Mouse (Mus musculus) limb, embryonic 14.5 days (tissue): ENCODE results near the gene Mfn1. TPM values are rescaled to one million over a fixed set of nuclear protein-coding genes. Genes with fewer than 3 reads are reported as not detected.

Experiments used
- ATAC-seq: fragments of 200-750 bp; cut with Nextera tagmentation; 2 replicates; pipeline ENCODE4 v1.8.0; 2017; ENCODE audit warnings: low read depth, moderate number of reproducible peaks, moderate TSS enrichment; ENCODE audit not compliant: low FRiP score
- DNase-seq: peaks from one replicate; pipeline ENCODE4 v3.0.0-alpha.2; 2015; ENCODE audit warnings: low spot score
- H3K27ac ChIP-seq: fragments of 300-500 bp; sonication (generic); replicated peaks from 2 replicates; pipeline ENCODE4 v1.5.1; 2014; ENCODE audit warnings: low read depth, mild to moderate bottlenecking, low read length, moderate library complexity, mixed read lengths
- H3K27me3 ChIP-seq: fragments of 300-500 bp; sonication (generic); 2 replicates; pipeline ENCODE4 v1.6.1; 2014; ENCODE audit warnings: low read length, mixed read lengths; ENCODE audit not compliant: control insufficient read depth, insufficient read depth
- H3K36me3 ChIP-seq: fragments of 300-500 bp; sonication (generic); 2 replicates; pipeline ENCODE4 v1.6.1; 2014; ENCODE audit warnings: mild to moderate bottlenecking, low read length, moderate library complexity, mixed read lengths; ENCODE audit not compliant: control insufficient read depth, insufficient read depth
- H3K4me1 ChIP-seq: fragments of 300-500 bp; sonication (generic); 2 replicates; pipeline ENCODE4 v1.6.1; 2014; ENCODE audit warnings: antibody characterized with exemption, low read length, mixed read lengths; ENCODE audit not compliant: control insufficient read depth, insufficient read depth
- H3K4me2 ChIP-seq: fragments of 300-500 bp; sonication (generic); replicated peaks from 2 replicates; pipeline ENCODE4 v1.6.1; 2014; ENCODE audit warnings: low read depth, mild to moderate bottlenecking, low read length, moderate library complexity; ENCODE audit not compliant: severe bottlenecking
- H3K4me3 ChIP-seq: fragments of 300-500 bp; sonication (generic); replicated peaks from 2 replicates; pipeline ENCODE4 v1.5.1; 2014; ENCODE audit warnings: low read length
- H3K9ac ChIP-seq: fragments of 300-500 bp; sonication (generic); 2 replicates; pipeline ENCODE4 v1.6.1; 2014; ENCODE audit warnings: mild to moderate bottlenecking, low read depth, low read length, moderate library complexity; ENCODE audit not compliant: severe bottlenecking
- H3K9me3 ChIP-seq: fragments of 300-500 bp; sonication (generic); 2 replicates; pipeline ENCODE4 v1.6.1; 2016; ENCODE audit warnings: low read length; ENCODE audit not compliant: control insufficient read depth
- POLR2A ChIP-seq: fragments of 200-500 bp; IDR thresholded peaks from 2 replicates; pipeline ENCODE4 v1.8.0; 2012; ENCODE audit warnings: inconsistent platforms, mild to moderate bottlenecking, moderate library complexity, borderline replicate concordance; ENCODE audit not compliant: insufficient read depth, insufficient read length; ENCODE audit errors: extremely low read depth
- WGBS: fragments of 180-500 bp; shearing (Covaris S2); extraction: QIAGEN DNeasy Blood & Tissue Kit; methylation state at CpG from one replicate; pipeline ENCODE4 v1.1.7; 2014; 5-methylcytosine and 5-hydroxymethylcytosine counted together
- polyA plus RNA-seq, 2 experiments: library from polyadenylated mRNA; depleted of rRNA in 1 of 2; stranded (reverse) in 1 of 2; unstranded in 1 of 2; fragments of >200 nt; fragmentation: Nextera tagmentation in 1 of 2; extraction: Ambion mirVana in 1 of 2; gene quantifications; 2 replicates each; pipeline versions ENCODE4 v1.2.1 to v1.2.3; 2012 to 2014

The Mfn1 gene
- polyA plus RNA-seq, 2 experiments, result 22.9 to 31.5 TPM

DNA sequence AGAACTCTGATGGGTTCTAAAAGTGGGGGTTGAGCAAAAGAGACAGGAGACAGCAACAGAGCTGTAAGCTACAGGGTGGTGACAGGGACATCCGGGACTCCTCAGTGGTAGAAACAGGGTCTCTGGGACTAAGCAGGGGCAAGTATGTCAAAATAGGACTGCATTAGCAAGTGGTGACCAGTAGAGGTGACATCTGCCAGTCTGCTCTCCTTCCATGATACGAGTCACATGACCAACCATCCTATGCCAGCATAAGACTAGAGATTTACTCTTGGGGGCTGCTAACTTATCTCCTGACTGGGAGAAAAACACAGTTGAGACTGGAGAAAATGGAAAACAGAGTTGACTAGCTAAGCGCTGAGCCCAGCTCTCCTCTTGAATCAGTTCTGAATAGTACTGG, 57.0 kb downstream of the Mfn1 start:
- ATAC-seq (no peak), DNase-seq (no peak)
- no peak for TF ChIP-seq POLR2A
- Histone ChIP-seq H3K4me3 (no peak overlapping the region), H3K4me2 (no peak overlapping the region), H3K9me3 (no peaks in the 10 kb centered on the region), H3K36me3 (peaks cover 81% of the 10 kb centered on the region), H3K4me1 (no peaks in the 10 kb centered on the region), H3K9ac (no peak overlapping the region), H3K27me3 (no peaks in the 10 kb centered on the region), H3K27ac (no peak overlapping the region)
- WGBS, result 91% methylated on average over 3 of the region's 3 CpGs

GRCm38 (mm10) chr3:32595080-32595479, 65.8 kb downstream of the Mfn1 start:
- 32% methylated on average over 4 of the region's 4 CpGs for WGBS
- TF ChIP-seq POLR2A, result no peak

DNA sequence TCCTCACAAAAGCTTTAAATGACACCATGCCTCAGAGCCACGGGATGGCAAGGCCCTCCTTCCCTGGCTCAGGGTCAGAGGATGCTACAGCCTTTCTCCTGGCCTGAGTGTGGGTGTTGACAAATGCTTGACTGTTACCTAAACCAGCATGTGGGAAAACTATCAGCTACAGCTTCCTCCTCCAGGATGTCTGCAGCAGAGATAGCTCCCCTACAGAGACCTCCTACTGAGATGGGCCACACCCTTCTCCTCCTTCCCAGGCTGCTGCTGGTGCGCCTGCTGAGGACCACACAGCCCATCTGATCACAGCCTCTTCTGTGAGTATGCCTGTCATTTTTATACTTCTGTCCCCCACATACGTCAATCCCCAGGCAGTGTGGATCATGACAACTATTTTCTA, 70.1 kb downstream of the Mfn1 start:
- Histone ChIP-seq H3K27me3 (no peaks in the 10 kb centered on the region), H3K9me3 (no peaks in the 10 kb centered on the region), H3K27ac (no peak overlapping the region), H3K4me2 (no peak overlapping the region), H3K4me1 (no peaks in the 10 kb centered on the region), H3K9ac (no peak overlapping the region), H3K4me3 (no peak overlapping the region), H3K36me3 (0 out of 2 replicates have a peak, but pooled peaks cover 10% of the 10 kb centered on the region)
- 58% methylated on average over 3 of the region's 3 CpGs for WGBS
- ATAC-seq, result no peak
- DNase-seq, result no peak
- TF ChIP-seq POLR2A, result no peak

More at GRCm38 (mm10) chr3:32595080-32595479, 65.8 kb downstream of the Mfn1 start:
- H3K4me3 ChIP-seq, result no peak overlapping the region
- DNase-seq (no peak), ATAC-seq (no peak)
- H3K27me3 ChIP-seq, result no peaks in the 10 kb centered on the region
- no peaks in the 10 kb centered on the region for H3K9me3 ChIP-seq
- H3K9ac ChIP-seq, result no peak overlapping the region
- no peaks in the 10 kb centered on the region for H3K4me1 ChIP-seq
- peaks cover 32% of the 10 kb centered on the region; the same call in 1 of the 2 replicates for H3K36me3 ChIP-seq
- H3K4me2 ChIP-seq, result no peak overlapping the region
- no peak overlapping the region for H3K27ac ChIP-seq

GRCm38 (mm10) chr3:32601055-32601454, 71.8 kb downstream of the Mfn1 start:
- ATAC-seq (no peak), DNase-seq (no peak)
- 91% methylated on average over 10 of the region's 10 CpGs for WGBS
- Histone ChIP-seq H3K4me2 (no peak overlapping the region), H3K4me1 (no peaks in the 10 kb centered on the region), H3K27me3 (no peaks in the 10 kb centered on the region), H3K27ac (no peak overlapping the region), H3K9ac (no peak overlapping the region), H3K4me3 (no peak overlapping the region), H3K9me3 (no peaks in the 10 kb centered on the region), H3K36me3 (0 out of 2 replicates have a peak, but pooled peaks cover 2% of the 10 kb centered on the region)
- no peak for TF ChIP-seq POLR2A

GRCm38 (mm10) chr3:32609233-32609632, 80.0 kb downstream of the Mfn1 start:
- WGBS, result 100% methylated on average over 4 of the region's 4 CpGs
- H3K27me3 ChIP-seq, result no peaks in the 10 kb centered on the region
- TF ChIP-seq POLR2A, result no peak
- ATAC-seq (no peak), DNase-seq (no peak)
- no peaks in the 10 kb centered on the region for H3K4me1 ChIP-seq
- no peak overlapping the region for H3K9ac ChIP-seq
- no peak overlapping the region for H3K4me2 ChIP-seq
- H3K27ac ChIP-seq, result no peak overlapping the region
- no peaks in the 10 kb centered on the region for H3K36me3 ChIP-seq
- H3K4me3 ChIP-seq, result no peak overlapping the region
- no peaks in the 10 kb centered on the region for H3K9me3 ChIP-seq

DNA sequence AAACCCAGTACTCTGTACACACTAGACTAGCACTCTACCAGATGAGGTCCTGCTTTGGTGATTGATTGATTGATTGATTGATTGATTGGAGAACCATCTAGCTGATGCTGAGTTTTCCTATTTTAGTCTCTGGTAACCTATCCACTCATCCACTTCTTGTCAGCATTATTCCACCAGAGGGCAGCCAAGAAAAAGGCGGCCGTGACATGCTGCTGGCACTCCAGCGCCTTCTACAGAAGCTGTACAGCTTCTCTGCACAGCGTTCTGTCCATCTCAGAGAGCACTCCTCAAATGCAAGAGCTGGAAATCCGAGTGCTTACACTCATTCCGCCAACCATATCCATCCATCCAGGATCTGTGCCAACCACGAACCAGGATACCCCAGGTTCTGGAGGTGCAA, 81.3 kb downstream of the Mfn1 start:
- Histone ChIP-seq H3K9me3 (no peaks in the 10 kb centered on the region), H3K4me3 (no peak overlapping the region), H3K27me3 (no peaks in the 10 kb centered on the region), H3K4me2 (no peak overlapping the region), H3K4me1 (no peaks in the 10 kb centered on the region; the same call in 1 of the 2 replicates), H3K36me3 (no peaks in the 10 kb centered on the region), H3K27ac (no peak overlapping the region), H3K9ac (no peak overlapping the region)
- DNase-seq (peak; percentile 67), ATAC-seq (peak; percentile 34; the same call in 1 of the 2 replicates)
- WGBS, result 27% methylated on average over 7 of the region's 7 CpGs
- TF ChIP-seq POLR2A, result no peak
